In genomic region chr2:127108986-127109385, GRCm38 (mm10) we compare ENCODE assay signal across 14 mouse cellular contexts. TPM values are rescaled to one million over a fixed set of nuclear protein-coding genes. Genes with fewer than 3 reads are reported as not detected.
A peak's percentile ranks its signal among the peaks of the same experiment; 100 is the strongest.
DNase-seq lines count a peak whose midpoint lies in the region.
"Had no signal": no experiment of that assay in that cellular context is flagged by ENCODE, and none has a peak within 500 bp of the region (broad histone marks: within the 10 kb centered on the region; RNA-seq: fewer than 3 reads in every experiment).

No protein-coding gene starts in this region.

- DNase-seq in ES-CJ7 (ENCODE audit: low read depth, low spot score), result peak; percentile 66
- peak; percentile 63 for DNase-seq in R1 (ENCODE audit: low read depth, low spot score)
- DNase-seq in frontal cortex, postnatal 25 days (ENCODE audit: low spot score in 2 of 2), result no peak
- DNase-seq in layer of hippocampus, adult 8-10 months (ENCODE audit: low spot score in 2 of 2), result no peak
- no peak for DNase-seq in kidney, postnatal 10 days
- DNase-seq: adrenal gland, adult 8-10 months; adrenal gland, postnatal 14 days; adrenal gland, postnatal 36 days; cerebellum, adult 11-12 months; cerebellum, adult 2 months; cerebellum, adult 9-10 months; cerebellum, postnatal 10 days; cerebellum, postnatal 25 days; forebrain, postnatal 0 days had no signal

RNA-seq across cellular contexts. Expression of gene Ncaph, which starts 24.8 kb away (rescaled TPM):
- total RNA-seq in layer of hippocampus, adult 8-10 months (2022), result 1 to 10 TPM in 3 of 4 experiments, under 1 TPM in 1; 0.89 to 2.0 (median 1.5) TPM

RNA-seq across cellular contexts. Expression of gene Itpripl1, which starts 34.3 kb away (rescaled TPM):
- total RNA-seq in layer of hippocampus, adult 8-10 months (2022), result 1 to 10 TPM; 1.9 to 6.6 (median 4.2) TPM

RNA-seq across cellular contexts. Expression of gene Blvra, which starts 38.5 kb away (rescaled TPM):
- 10 to 100 TPM; 18.2 to 23.3 (median 22.8) TPM for total RNA-seq in layer of hippocampus, adult 8-10 months (2022)

Comparison
In these comparisons a context has a peak if more than half of its experiments do, and no peak if none do; other contexts are left out.
1. DNase-seq: peak in ES-CJ7 (single experiment) and R1 (single experiment); none in frontal cortex, postnatal 25 days (0 of 2), layer of hippocampus, adult 8-10 months (0 of 2) and kidney, postnatal 10 days (single experiment).